Mouse (Mus musculus) forebrain, embryonic 15.5 days (tissue): ENCODE measurements at regions not wholly inside any gene's neighbourhood (a gene's known extent, or its start where the extent isn't known, plus 50 kb on each side); places are given as distances from the start of the nearest gene placed in this dataset.

Source experiments
- ATAC-seq: fragments of 200-750 bp; cut with Nextera tagmentation; replicated peaks from 2 replicates; pipeline ENCODE4 v1.8.0; 2017; ENCODE audit warnings: mild to moderate bottlenecking, moderate TSS enrichment, moderate library complexity
- H3K27ac ChIP-seq: fragments of 300-500 bp; sonication (generic); replicated peaks from 2 replicates; pipeline ENCODE4 v1.5.1; 2015; ENCODE audit warnings: mild to moderate bottlenecking, inconsistent platforms
- H3K27me3 ChIP-seq: fragments of 300-500 bp; sonication (generic); 2 replicates; pipeline ENCODE4 v1.6.1; 2015; ENCODE audit warnings: inconsistent platforms
- H3K36me3 ChIP-seq: fragments of 300-500 bp; sonication (generic); 2 replicates; pipeline ENCODE4 v1.6.1; 2015; ENCODE audit warnings: mild to moderate bottlenecking, inconsistent platforms
- H3K4me1 ChIP-seq: fragments of 300-500 bp; sonication (generic); 2 replicates; pipeline ENCODE4 v1.6.1; 2015; ENCODE audit warnings: inconsistent platforms
- H3K4me2 ChIP-seq: fragments of 300-500 bp; sonication (generic); replicated peaks from 2 replicates; pipeline ENCODE4 v1.6.1; 2015; ENCODE audit warnings: mild to moderate bottlenecking, inconsistent platforms
- H3K4me3 ChIP-seq: fragments of 300-500 bp; sonication (generic); 2 replicates; pipeline ENCODE4 v1.5.1; 2015; ENCODE audit warnings: mild to moderate bottlenecking, inconsistent platforms
- H3K9ac ChIP-seq: fragments of 300-500 bp; sonication (generic); replicated peaks from 2 replicates; pipeline ENCODE4 v1.6.1; 2015; ENCODE audit warnings: mild to moderate bottlenecking, inconsistent platforms
- H3K9me3 ChIP-seq: fragments of 300-500 bp; sonication (generic); 2 replicates; pipeline ENCODE4 v1.6.1; 2016; ENCODE audit warnings: inconsistent platforms
- WGBS: fragments of 180-500 bp; shearing (Covaris S2); methylation state at CpG from one replicate; pipeline ENCODE4 v1.1.7; 2015; ENCODE audit warnings: mixed read lengths; 5-methylcytosine and 5-hydroxymethylcytosine counted together

DNA sequence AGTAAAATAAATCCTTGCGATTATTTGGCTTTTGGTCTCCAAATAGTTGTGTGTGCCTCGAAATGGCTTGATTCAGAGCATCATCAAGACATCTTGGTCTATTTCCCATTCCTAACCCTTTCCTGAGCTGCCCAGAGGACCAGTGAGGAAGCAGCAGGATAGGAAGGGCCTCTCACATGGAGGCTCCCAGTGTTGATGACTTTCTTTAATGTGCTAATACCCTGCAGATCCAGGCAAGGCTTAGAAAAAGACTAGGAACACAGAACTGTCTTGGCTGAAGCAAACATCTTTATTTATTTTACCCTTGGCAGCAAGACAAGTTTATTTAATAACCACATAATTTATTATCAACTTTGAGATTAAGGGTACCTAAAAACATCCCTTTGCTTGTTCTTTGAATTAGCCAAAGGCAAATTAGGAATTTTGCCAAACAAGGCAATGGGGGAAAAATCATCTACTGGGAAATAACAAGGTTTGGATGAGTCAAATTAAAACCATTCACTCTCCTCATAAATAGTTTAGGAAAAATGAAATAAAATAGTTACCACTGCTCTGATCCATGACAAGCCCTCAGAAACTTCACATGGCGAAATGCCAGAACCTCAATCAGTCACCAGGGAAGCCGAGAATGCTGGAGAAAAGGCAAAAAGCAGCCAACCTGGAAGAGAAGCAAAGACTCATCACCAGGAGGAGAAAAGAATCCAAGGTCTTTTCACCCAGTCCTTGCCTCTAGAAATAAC lies 263.1 kb upstream of the 1700056E22Rik start:
- Histone ChIP-seq H3K9me3 (no peaks in the 10 kb centered on the region), H3K27me3 (no peaks in the 10 kb centered on the region), H3K4me3 (no peak overlapping the region), H3K36me3 (no peaks in the 10 kb centered on the region), H3K4me2 (no peak overlapping the region), H3K9ac (no peak overlapping the region), H3K4me1 (no peaks in the 10 kb centered on the region), H3K27ac (no peak overlapping the region)
- WGBS = 75% methylated on average over 4 of the region's 4 CpGs
- ATAC-seq = no peak

DNA sequence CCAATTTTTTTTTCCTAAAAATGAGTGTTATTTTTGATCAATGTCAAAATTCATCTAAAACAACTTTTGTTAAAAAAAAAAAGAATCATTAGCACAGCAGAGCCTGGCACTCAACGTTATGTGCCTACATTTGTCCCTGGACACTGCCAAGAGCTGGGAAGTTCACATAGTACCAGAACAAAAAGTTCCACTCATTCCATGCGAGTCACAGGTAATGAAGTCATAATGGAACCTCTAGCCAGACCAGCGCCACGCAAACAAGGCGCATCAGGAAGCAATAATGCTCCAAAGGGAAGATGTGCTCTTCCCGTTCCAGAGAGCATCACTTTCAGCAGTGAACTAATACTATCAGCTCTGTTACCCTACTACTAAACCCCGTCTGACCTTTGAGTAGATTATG lies 257.0 kb upstream of the 1700056E22Rik start:
- H3K36me3 ChIP-seq = no peaks in the 10 kb centered on the region
- ATAC-seq = no peak
- 90% methylated on average over 7 of the region's 7 CpGs for WGBS
- no peaks in the 10 kb centered on the region for H3K9me3 ChIP-seq
- no peak overlapping the region for H3K9ac ChIP-seq
- no peaks in the 10 kb centered on the region for H3K4me1 ChIP-seq
- H3K27me3 ChIP-seq = no peaks in the 10 kb centered on the region
- no peak overlapping the region for H3K27ac ChIP-seq
- H3K4me3 ChIP-seq = no peak overlapping the region
- no peak overlapping the region for H3K4me2 ChIP-seq

DNA sequence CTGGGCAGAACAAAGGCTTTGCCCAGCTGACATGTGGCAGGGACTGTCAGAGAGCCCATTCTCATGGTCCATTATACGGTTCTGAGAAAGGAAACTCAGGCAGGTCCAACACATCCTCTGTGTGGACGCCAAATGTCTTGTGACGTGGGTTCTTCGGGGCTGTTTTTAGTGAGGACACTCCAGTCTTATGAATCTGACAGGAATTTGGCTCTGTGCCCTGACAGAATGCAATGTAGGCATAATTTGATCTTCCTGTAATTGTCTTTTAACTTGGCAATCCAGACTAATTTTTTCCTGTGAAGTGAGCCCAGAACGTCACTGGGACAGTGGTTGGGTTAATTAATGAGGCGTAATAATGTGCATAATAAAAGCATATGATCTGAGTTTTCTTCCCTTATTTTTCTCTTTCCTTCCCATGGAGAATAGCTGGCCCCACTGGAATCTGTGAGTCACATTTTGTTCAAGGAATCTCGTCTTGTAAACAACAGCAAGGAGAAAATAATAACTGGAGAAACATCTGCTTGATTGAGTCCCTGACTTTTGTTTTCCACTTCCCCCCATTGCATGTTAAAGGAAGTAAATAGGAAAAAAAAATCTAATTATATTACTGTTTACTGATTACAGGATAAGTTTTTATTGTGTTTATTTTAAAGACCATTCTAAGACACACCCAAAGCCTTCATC lies 255.8 kb upstream of the 1700056E22Rik start:
- Histone ChIP-seq H3K4me1 (no peaks in the 10 kb centered on the region), H3K9me3 (no peaks in the 10 kb centered on the region), H3K36me3 (no peaks in the 10 kb centered on the region), H3K9ac (no peak overlapping the region), H3K27me3 (no peaks in the 10 kb centered on the region), H3K4me2 (no peak overlapping the region), H3K27ac (no peak overlapping the region), H3K4me3 (no peak overlapping the region)
- WGBS = 29% methylated on average over 7 of the region's 7 CpGs
- ATAC-seq = no peak; the same call in 1 of the 2 replicates

DNA sequence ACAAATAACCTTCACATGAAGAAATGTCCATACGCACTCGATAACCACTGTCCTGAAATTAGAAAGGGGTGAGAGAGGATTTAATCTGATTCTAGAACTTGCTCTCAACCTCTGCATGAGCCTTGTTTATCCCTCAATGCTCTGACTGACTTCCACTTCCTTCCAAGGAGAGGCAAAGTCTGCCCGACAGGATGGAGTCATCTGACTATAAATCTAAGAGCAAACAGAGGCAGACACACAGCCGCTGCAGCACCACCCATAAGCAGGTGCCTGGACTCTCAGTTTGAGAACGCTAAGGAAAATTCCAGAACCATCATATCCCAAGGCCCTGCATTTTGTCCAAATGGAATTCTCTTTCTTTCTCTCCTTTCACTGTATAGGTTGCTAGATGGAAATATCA lies 247.7 kb upstream of the 1700056E22Rik start:
- no peak for ATAC-seq
- WGBS = 84% methylated on average over 5 of the region's 5 CpGs

DNA sequence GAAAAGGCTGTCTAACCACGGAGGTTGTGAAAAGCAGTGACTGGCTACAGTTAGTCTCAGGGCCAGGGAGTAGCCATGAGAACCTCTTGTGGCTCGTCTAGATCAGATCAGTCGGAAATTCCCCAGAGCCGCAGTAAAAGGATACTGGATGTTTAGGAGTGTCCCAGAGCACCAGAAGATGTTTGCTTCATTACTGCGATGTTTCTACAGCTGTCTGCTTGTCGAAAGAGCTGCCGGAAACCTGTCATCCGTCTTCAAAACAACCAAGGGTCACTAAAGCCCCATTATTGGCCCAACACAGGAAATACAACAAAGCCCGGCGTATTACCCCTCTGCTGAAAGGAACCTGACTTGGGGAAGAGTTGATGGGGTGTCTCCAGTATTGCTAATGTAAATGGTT lies 245.2 kb upstream of the 1700056E22Rik start:
- H3K4me2 ChIP-seq = no peak overlapping the region
- 82% methylated on average over 10 of the region's 10 CpGs for WGBS
- no peak overlapping the region for H3K4me3 ChIP-seq
- H3K27ac ChIP-seq = no peak overlapping the region
- H3K9me3 ChIP-seq = no peaks in the 10 kb centered on the region
- H3K9ac ChIP-seq = no peak overlapping the region
- no peaks in the 10 kb centered on the region for H3K27me3 ChIP-seq
- no peaks in the 10 kb centered on the region for H3K36me3 ChIP-seq
- H3K4me1 ChIP-seq = no peaks in the 10 kb centered on the region
- ATAC-seq = no peak

More for the DNA sequence above, 247.7 kb upstream of the 1700056E22Rik start:
- Histone ChIP-seq H3K4me1 (no peaks in the 10 kb centered on the region), H3K27ac (no peak overlapping the region), H3K27me3 (no peaks in the 10 kb centered on the region), H3K9ac (no peak overlapping the region), H3K9me3 (no peaks in the 10 kb centered on the region), H3K4me2 (no peak overlapping the region), H3K4me3 (no peak overlapping the region), H3K36me3 (no peaks in the 10 kb centered on the region)

DNA sequence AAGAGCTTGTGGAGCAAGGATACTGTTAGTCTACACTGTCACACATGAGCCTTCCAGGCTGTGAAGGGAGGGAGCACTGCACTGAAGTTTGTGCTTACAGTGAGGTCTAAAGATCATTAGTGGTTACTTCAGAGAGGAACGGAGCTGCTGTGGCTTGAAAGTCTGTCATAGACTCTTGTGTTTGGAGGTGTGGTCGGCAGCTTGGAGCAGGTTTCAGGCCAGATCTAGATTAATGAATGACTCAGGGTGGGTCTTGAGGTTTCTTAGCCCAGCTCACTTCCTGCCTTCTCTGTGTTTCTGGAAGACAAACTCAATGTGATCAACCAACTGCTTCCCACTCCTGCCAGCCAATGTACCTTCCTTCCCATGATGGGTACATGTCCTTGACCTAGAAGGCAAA lies 242.9 kb upstream of the 1700056E22Rik start:
- no peak for ATAC-seq
- Histone ChIP-seq H3K27me3 (no peaks in the 10 kb centered on the region), H3K9me3 (no peaks in the 10 kb centered on the region), H3K4me1 (no peaks in the 10 kb centered on the region), H3K36me3 (no peaks in the 10 kb centered on the region), H3K4me3 (no peak overlapping the region), H3K27ac (no peak overlapping the region), H3K4me2 (no peak overlapping the region), H3K9ac (no peak overlapping the region)
- 89% methylated on average over 2 of the region's 2 CpGs for WGBS

DNA sequence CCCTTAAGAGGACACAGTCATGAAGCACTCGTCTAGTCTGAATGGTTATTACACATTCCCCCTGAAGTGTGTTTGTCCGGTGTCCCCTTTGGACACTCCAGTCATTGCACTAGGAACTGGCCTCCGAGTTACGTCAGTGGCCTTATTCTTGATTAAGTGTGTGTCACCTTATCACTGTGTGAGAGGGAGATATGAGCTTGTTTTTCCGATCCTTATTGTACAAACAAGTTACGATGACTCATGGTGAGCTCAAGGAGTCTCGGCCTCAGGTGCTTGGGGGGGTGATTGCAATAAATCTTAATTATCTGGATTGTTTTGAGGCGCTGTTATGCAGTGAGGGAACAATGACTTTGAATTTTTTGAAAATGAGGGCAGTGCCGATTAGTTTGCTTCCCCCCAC lies 241.8 kb upstream of the 1700056E22Rik start:
- no peak for ATAC-seq
- Histone ChIP-seq H3K9ac (no peak overlapping the region), H3K27ac (no peak overlapping the region), H3K9me3 (no peaks in the 10 kb centered on the region), H3K4me2 (no peak overlapping the region), H3K4me1 (no peaks in the 10 kb centered on the region), H3K36me3 (no peaks in the 10 kb centered on the region), H3K4me3 (no peak overlapping the region), H3K27me3 (no peaks in the 10 kb centered on the region)
- 80% methylated on average over 9 of the region's 9 CpGs for WGBS

DNA sequence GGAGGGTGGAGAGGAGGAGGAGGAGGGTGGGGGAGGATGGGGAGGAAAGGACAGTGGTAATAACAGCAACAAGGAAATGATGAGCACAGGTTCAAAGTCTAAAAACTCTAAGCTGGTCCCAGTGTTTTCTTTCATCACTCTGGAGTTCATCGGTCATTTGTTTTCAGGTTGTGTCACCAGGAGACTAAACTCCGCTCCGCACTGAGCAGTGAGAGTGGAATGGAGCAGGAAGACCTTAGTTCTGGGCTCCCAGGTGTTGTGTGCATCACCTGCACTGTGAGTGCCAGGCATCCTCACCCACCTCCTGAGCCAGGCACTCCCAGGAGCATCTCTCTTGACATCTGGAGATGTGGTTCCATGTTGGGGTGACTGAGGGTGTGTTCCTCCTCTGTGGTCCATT lies 241.3 kb upstream of the 1700056E22Rik start:
- H3K36me3 ChIP-seq = no peaks in the 10 kb centered on the region
- H3K4me2 ChIP-seq = no peak overlapping the region
- no peak overlapping the region for H3K4me3 ChIP-seq
- no peak overlapping the region for H3K9ac ChIP-seq
- no peaks in the 10 kb centered on the region for H3K27me3 ChIP-seq
- ATAC-seq = no peak
- H3K4me1 ChIP-seq = no peaks in the 10 kb centered on the region
- no peak overlapping the region for H3K27ac ChIP-seq
- no peaks in the 10 kb centered on the region for H3K9me3 ChIP-seq
- WGBS = 92% methylated on average over 3 of the region's 3 CpGs

DNA sequence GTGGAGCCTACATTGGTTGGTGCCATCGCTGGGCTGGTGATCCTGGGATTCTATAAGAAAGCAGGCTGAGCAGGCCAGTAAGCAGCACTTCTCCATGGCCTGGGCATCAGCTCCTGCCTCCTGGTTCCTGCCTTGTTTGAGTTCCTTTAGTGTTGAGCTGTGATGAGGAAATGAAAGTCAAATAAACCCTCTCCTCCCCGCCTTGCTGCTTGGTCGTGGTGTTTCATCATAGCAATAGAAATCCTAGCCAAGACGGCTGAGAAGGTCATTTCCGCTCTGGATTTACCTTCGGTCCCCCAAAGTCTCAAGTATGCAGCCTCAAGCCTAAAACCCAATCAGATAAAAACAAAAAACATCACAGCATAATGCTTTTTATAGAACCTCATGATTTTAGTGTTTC lies 240.6 kb upstream of the 1700056E22Rik start:
- Histone ChIP-seq H3K4me2 (no peak overlapping the region), H3K36me3 (no peaks in the 10 kb centered on the region), H3K9me3 (no peaks in the 10 kb centered on the region), H3K9ac (no peak overlapping the region), H3K27me3 (no peaks in the 10 kb centered on the region), H3K27ac (no peak overlapping the region), H3K4me3 (no peak overlapping the region), H3K4me1 (no peaks in the 10 kb centered on the region)
- 83% methylated on average over 6 of the region's 6 CpGs for WGBS
- ATAC-seq = no peak

DNA sequence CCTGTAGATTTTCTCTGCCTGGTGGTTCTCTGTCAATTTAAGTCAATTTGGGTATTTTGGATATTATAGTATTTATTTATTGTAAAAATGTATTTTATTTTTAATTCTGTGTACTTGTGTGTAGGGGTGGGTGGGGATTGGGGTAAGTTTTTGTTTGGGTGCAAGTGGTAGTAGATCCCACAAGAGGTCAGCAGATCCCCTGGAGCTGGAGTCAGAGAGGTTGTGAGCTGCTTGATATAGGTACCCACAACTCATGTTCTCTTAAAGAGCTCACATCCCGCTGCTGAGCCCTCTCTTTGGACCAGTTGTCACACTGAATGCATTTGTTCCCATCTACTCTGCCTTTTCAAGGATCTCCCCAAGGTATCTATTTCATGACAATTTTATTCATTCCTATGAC lies 239.6 kb upstream of the 1700056E22Rik start:
- WGBS = 73% methylated on average over 1 of the region's 1 CpGs
- Histone ChIP-seq H3K4me1 (no peaks in the 10 kb centered on the region), H3K9me3 (no peaks in the 10 kb centered on the region), H3K9ac (no peak overlapping the region), H3K36me3 (no peaks in the 10 kb centered on the region), H3K4me3 (no peak overlapping the region), H3K27me3 (no peaks in the 10 kb centered on the region), H3K27ac (no peak overlapping the region), H3K4me2 (no peak overlapping the region)
- no peak for ATAC-seq

DNA sequence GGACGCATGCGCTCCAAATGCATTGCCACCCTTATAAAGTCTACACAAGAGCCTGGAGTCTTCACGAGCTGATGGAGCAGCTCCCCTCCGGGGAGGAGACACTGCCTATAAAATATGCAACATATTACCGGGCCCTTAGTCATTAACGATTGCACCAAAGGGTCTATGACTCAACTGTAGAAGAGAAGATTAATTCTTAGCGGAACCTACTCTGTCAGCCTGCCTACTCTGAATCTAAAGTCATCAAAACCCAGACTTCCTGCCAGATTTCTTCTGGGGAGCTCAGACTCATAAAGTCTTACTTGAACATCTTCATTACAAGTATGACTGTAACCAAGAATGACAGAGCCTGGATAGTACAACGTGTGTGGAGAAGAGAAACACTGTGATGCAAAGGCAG lies 237.2 kb upstream of the 1700056E22Rik start:
- Histone ChIP-seq H3K4me3 (no peak overlapping the region), H3K27me3 (no peaks in the 10 kb centered on the region), H3K36me3 (no peaks in the 10 kb centered on the region), H3K27ac (no peak overlapping the region), H3K9ac (no peak overlapping the region), H3K4me2 (no peak overlapping the region), H3K9me3 (no peaks in the 10 kb centered on the region), H3K4me1 (no peaks in the 10 kb centered on the region)
- ATAC-seq = no peak
- 87% methylated on average over 8 of the region's 8 CpGs for WGBS

DNA sequence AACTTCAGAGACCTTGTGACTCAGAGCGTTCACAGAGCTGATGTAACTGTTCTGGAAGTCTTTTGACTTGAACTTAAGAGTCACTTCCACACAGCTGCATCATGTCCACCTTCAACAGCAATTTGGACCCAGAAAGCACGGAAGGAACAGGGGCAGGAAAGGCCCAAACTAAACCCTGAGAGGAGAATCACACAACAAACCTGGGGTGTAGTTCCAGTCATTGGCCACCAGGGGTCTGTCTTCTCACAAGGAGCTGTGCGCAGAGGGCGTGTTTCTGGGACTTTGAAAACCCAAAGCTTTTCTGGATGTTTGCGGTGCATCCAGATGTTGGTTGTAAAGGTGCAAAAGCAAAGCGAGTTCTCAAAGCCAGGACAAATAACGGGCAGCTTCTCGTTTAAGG lies 231.9 kb upstream of the 1700056E22Rik start:
- ATAC-seq = no peak
- H3K9ac ChIP-seq = no peak overlapping the region
- H3K4me1 ChIP-seq = no peaks in the 10 kb centered on the region
- no peak overlapping the region for H3K4me2 ChIP-seq
- H3K36me3 ChIP-seq = no peaks in the 10 kb centered on the region
- H3K4me3 ChIP-seq = no peak overlapping the region
- H3K27me3 ChIP-seq = no peaks in the 10 kb centered on the region
- no peaks in the 10 kb centered on the region for H3K9me3 ChIP-seq
- H3K27ac ChIP-seq = no peak overlapping the region
- WGBS = 15% methylated on average over 8 of the region's 8 CpGs

DNA sequence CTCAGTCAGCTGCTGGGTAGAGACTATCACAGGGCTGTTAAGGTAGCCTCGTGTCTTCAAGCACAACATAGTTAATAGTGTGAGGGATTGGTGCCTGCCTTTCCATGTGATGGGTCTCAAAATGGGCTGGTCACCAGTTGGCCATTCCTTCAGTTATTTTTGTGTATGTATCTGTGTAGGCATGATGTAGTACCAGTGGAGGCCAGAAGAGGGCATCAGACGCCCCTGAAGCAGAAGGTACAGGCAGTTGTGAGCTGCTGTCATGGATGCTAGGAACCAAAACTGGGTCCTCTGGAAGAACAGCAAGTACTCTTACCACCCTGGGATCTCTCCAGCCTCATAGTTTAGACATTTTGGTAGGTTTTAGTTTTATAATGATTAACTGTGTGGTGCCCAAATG lies 228.9 kb upstream of the 1700056E22Rik start:
- H3K9me3 ChIP-seq = no peaks in the 10 kb centered on the region
- no peak for ATAC-seq
- WGBS = 57% methylated on average over 2 of the region's 2 CpGs
- no peaks in the 10 kb centered on the region for H3K4me1 ChIP-seq
- H3K4me2 ChIP-seq = no peak overlapping the region
- no peak overlapping the region for H3K9ac ChIP-seq
- H3K4me3 ChIP-seq = no peak overlapping the region
- H3K36me3 ChIP-seq = no peaks in the 10 kb centered on the region
- H3K27ac ChIP-seq = no peak overlapping the region
- H3K27me3 ChIP-seq = no peaks in the 10 kb centered on the region
